Mouse (Mus musculus): ENCODE data around the gene Stard5.

Stard5 gene

DNA sequence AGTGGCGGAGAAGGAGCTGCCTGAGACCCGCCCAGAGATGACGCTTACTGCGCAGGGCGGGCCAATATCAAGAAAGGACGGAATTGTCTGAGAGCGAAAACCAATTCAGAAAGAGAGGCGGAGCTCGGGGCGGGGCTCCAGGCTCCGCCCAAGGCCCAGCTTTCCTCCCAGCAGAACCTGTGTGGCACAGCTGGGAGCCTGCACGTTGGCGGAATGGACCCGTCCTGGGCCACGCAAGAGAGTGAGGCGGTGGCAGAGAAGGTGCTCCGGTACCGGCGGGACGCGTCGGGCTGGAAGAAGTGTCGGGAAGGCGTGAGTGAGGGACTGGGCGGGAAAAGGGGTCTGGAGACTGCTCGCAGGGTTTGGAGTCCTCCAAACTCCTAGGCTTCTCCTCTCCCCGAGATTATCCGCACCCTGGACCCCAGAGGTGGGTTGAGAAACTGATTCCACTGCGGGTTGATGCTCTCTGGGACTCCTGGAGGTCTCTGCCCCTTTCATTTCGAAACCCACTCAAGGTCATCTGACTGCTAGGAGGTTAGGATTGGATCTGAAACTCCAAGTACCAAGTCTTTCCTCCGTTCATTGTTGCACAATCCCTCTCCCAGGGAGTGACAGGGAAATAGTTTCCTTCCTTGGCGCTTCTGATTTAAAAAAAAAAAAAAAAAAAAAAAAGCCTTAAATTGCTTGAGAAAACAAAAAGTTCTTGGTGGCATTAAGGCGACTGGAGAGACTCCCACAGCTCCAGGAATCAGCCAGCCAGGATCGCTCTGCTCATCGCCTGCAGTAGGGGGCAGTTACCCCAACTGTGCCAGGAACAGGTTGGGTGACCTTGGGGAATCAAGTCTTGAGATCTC is at the start of gene Stard5:
Gene Stard5, plus strand, starts transcription at position 132 of the 854 bp plus-strand sequence.
- in situ Hi-C loops (cut with MboI; ENCODE audit: unreplicated experiment in 2 of 2) = loop anchor here in 1 of 2 experiments (25.0 kb wide), 1 partner anchor 1055 kb away; the partner anchor contains the start of gene Zfand6

DNA sequence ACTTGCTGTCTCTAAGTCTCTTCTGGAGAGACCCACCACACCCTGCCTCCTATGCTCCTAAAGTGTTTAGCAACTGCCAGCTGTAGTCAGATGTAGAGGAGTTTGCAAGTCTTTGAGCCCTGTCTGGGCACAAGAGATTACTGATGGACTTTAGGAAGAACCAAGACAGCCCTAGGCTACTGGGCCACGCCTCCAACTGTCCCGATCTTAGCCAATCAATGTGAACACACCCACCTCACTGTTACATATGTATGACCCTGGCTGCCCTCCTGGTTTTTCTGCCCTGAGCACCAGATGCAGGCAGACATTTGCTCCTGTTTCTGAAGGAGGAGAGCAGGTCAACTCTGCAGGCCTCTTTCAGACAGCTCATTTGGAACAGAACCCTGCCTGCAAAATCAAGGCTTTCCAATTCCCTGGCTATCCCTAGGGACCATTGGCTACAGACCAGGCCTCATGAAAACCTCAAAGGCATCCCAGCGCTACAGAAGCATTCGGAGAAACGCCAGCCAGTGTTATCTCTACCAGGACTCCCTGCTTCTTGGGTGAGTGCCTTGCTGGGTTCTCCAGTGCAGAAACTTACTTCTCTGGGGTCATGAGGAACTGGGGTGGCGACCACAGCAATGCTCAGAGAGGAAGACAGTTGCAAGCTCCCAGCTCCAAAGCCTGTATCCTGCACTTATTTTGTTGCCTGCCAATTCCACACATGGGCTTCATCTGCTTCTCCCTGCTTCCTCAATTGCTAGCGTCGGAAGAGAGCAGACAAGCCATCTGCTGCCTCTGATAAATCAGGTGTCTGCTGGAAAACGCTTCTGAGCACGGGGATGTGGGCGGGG is 46.9 kb upstream of the Stard5 start, which contains the start of gene Tmc3:
Gene Tmc3, plus strand, starts transcription at position 289 of the 833 bp plus-strand sequence.
- in situ Hi-C loops (cut with MboI; ENCODE audit: unreplicated experiment in 2 of 2) = no loop called here

- in situ Hi-C loops (cut with MboI; ENCODE audit: unreplicated experiment in 2 of 2) = no loop called here
Observed at GRCm38 (mm10) chr7:83594056-83594455, 37.7 kb upstream of the Stard5 start.

- in situ Hi-C loops (cut with MboI; ENCODE audit: unreplicated experiment in 2 of 2) = no loop called here
Observed at GRCm38 (mm10) chr7:83597063-83597462, 34.7 kb upstream of the Stard5 start.

DNA sequence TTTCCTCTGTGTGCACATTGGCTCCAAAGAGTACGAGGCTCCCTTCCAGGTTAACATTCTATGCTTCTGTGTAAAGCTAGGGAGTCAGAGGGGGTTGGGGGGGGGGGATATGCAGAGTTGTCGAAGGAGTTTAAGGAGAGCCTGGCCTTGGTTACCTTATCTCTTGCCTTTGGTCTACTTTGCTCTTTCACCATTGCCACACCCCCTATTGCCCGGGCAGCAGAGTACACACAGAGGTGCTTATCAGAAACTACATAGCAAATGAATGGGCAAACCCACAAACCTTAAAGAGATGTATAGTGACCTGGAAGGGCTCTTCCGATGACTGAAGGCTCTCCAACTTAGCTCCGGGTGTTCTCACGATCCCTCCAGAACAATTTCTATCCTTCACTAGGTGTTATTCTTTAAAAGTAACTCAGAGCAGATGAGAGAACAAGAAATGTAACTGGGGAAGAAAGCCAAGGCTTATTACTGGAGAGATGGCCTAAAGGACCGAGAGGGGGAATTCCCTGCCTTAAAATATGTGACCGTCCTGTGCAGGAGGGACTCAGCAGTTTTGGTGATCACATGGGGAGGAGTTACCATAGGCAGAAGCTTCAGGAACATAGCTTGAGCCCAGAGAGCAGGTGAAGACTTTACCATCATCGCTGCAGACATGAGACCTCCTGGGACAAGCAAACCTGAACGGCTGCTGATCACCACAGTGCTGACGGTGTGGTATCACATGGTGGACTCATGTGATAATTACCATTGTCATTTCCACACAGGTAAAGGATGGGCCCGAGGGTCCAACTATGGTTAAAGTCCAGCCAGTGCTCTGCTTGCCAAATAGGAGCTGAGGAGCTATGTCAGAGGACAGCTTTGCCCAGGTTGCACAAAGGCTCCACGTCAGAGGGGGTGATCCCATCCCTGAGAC is 32.5 kb upstream of the Stard5 start:
- in situ Hi-C loops (cut with MboI; ENCODE audit: unreplicated experiment in 2 of 2) = no loop called here

DNA sequence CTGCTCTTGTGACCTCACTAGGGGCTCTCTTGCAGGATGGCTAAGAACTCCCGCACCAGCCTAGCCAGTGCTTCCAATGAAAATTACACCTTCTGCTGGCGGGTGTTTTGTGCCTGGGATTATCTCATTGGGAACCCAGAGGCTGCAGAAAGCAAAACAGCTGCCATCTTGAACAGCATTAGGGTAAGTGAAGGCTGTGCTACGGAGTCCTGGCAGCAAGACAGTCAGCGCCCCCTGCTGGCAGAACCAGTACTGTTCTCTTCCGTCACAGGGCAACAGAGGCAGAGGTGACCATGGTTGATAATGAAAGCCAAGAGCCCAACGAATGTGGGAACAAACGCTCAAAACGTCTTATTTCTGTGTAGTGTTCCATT is 31.9 kb upstream of the Stard5 start:
- in situ Hi-C loops (cut with MboI; ENCODE audit: unreplicated experiment in 2 of 2) = no loop called here

DNA sequence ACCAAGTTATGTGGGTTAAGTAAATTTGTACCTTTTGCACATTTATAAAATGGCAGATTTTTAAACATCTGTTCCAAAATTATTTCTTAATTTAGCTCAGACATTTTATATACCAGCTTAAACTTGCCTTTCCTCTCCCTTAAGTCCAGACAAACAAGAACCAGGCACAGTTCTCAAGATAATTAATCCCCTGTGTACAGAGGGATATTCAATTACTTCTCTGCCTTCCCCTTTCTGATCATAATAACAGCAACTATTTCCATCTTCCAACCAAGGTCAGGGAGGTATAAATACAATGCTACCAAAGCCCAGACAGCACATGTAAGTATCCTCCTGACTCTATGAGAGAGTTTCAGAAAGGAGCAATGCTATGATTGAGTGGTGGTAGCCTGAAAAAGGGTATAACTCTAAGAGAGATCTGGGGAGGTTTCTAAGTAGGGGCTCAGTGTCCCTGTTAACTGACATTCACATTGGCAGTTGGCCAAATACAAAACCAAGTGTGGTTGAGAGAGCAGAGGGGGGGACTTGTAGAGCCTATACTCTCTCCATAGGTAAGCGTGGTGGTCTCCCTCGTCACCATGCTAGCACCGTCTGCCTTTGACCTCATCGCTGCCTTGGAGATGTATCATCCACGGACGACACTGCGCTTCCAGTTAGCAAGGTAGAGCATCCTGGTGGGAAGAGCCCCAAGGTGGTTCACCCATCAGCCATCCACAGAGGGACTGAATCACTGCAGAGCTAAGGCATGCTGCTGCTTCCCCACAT is 27.4 kb upstream of the Stard5 start:
- in situ Hi-C loops (cut with MboI; ENCODE audit: unreplicated experiment in 2 of 2) = no loop called here

GRCm38 (mm10) chr7:83606796-83607195 is 25.0 kb upstream of the Stard5 start:
- in situ Hi-C loops (cut with MboI; ENCODE audit: unreplicated experiment in 2 of 2) = no loop called here

- in situ Hi-C loops (cut with MboI; ENCODE audit: unreplicated experiment in 2 of 2) = no loop called here
Observed at GRCm38 (mm10) chr7:83609891-83610290, 21.9 kb upstream of the Stard5 start.

- in situ Hi-C loops (cut with MboI; ENCODE audit: unreplicated experiment in 2 of 2) = no loop called here
Observed at GRCm38 (mm10) chr7:83611886-83612285, 19.9 kb upstream of the Stard5 start.

DNA sequence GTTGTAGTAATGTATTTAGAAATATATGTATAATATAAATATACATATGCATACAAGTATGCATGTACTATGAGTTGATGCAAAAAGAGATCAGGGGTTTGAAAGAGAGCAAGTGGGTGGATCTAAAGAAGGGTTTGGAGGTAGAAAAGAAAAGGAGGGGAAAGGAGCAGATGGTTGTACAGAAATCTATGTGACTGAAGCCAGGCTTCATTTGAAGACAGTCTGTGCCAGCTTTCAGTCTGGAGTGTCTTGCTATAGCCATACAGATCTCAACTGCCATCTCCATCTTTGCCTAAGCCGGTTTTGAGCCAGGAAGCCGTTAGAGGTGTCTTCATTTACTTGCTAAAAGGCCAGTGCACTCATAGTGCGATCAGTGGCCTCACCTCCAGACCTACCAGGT is 16.5 kb upstream of the Stard5 start:
- in situ Hi-C loops (cut with MboI; ENCODE audit: unreplicated experiment in 2 of 2) = no loop called here

GRCm38 (mm10) chr7:83615815-83616214 is 15.9 kb upstream of the Stard5 start:
- in situ Hi-C loops (cut with MboI; ENCODE audit: unreplicated experiment in 2 of 2) = no loop called here

DNA sequence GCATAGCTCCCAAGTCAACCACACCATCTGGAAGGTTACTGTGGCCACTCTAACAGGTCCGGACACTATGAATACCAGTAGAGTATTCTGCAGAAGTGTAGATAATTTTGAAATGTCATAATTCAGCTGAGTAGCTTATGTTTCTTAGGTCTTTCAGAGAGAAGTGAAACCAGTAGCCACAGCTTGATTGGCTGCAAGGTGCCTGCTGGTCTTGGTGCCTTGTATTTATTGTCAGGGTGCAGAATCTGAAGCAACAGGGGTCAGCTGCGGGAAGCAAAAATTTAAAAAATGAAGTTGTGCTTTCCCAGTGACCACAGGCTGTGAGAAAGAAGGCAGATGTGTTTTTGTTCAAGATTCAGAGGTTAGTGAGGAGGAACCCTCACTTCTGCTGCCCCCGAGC is 15.5 kb upstream of the Stard5 start:
- in situ Hi-C loops (cut with MboI; ENCODE audit: unreplicated experiment in 2 of 2) = no loop called here

- in situ Hi-C loops (cut with MboI; ENCODE audit: unreplicated experiment in 2 of 2) = no loop called here
Observed at GRCm38 (mm10) chr7:83618709-83619108, 13.1 kb upstream of the Stard5 start.

- in situ Hi-C loops (cut with MboI; ENCODE audit: unreplicated experiment in 2 of 2) = no loop called here
Observed at GRCm38 (mm10) chr7:83622582-83622981, 9.2 kb upstream of the Stard5 start.

- in situ Hi-C loops (cut with MboI; ENCODE audit: unreplicated experiment in 2 of 2) = no loop called here
Observed at GRCm38 (mm10) chr7:83624065-83624464, 7.7 kb upstream of the Stard5 start.

GRCm38 (mm10) chr7:83626557-83627257 is 5.1 kb upstream of the Stard5 start:
- in situ Hi-C loops (cut with MboI; ENCODE audit: unreplicated experiment in 2 of 2) = loop anchor here in 1 of 2 experiments (25.0 kb wide), 1 partner anchor 1061 kb away; the partner anchor contains the start of gene Zfand6

- in situ Hi-C loops (cut with MboI; ENCODE audit: unreplicated experiment in 2 of 2) = loop anchor here in 1 of 2 experiments (25.0 kb wide), 1 partner anchor 1060 kb away; the partner anchor contains the start of gene Zfand6
Observed at GRCm38 (mm10) chr7:83627369-83627768, 4.4 kb upstream of the Stard5 start.
